Mouse (Mus musculus) cerebellum, postnatal 4 days (tissue): Measurements from ENCODE around the gene Spata2.

Experiments
- DNase-seq, 2 experiments: peaks; one replicate each; pipeline ENCODE4 v3.0.0; 2022; ENCODE audit warnings: low spot score in 2 of 2, mixed read lengths in 1 of 2

Gene Spata2

GRCm38 (mm10) chr2:167483081-167483826 is 9.4 kb downstream of the Spata2 start:
- DNase-seq = no peak

GRCm38 (mm10) chr2:167482681-167483080 is 10.0 kb downstream of the Spata2 start:
- DNase-seq = no peak

GRCm38 (mm10) chr2:167479501-167479900 is 13.2 kb downstream of the Spata2 start:
- DNase-seq = no peak

- DNase-seq = no peak
These were observed 14.6 kb downstream of the Spata2 start for GRCm38 (mm10) chr2:167478128-167478527.

- no peak for DNase-seq
These were observed 15.9 kb downstream of the Spata2 start for GRCm38 (mm10) chr2:167476762-167477161.

GRCm38 (mm10) chr2:167476200-167476688 is 16.4 kb downstream of the Spata2 start:
- DNase-seq = peak; percentile 57 to 89

GRCm38 (mm10) chr2:167475596-167475995 is 17.1 kb downstream of the Spata2 start:
- DNase-seq = no peak

- no peak for DNase-seq
These were observed 18.5 kb downstream of the Spata2 start for GRCm38 (mm10) chr2:167474218-167474617.

- peak in 1 of 2 experiments; percentile 57 for DNase-seq
These were observed 21.1 kb downstream of the Spata2 start for GRCm38 (mm10) chr2:167471585-167471984.

GRCm38 (mm10) chr2:167470611-167471010 is 22.1 kb downstream of the Spata2 start:
- no peak for DNase-seq

- DNase-seq = no peak
These were observed 24.2 kb downstream of the Spata2 start for GRCm38 (mm10) chr2:167468444-167468843.

GRCm38 (mm10) chr2:167467214-167467613 is 25.5 kb downstream of the Spata2 start:
- DNase-seq = no peak

GRCm38 (mm10) chr2:167465951-167466350 is 26.7 kb downstream of the Spata2 start:
- DNase-seq = no peak

GRCm38 (mm10) chr2:167463802-167464201 is 28.9 kb downstream of the Spata2 start:
- DNase-seq = no peak

- no peak for DNase-seq
These were observed 29.7 kb downstream of the Spata2 start for GRCm38 (mm10) chr2:167462954-167463353.

GRCm38 (mm10) chr2:167459071-167459865 is 33.4 kb downstream of the Spata2 start:
- no peak for DNase-seq

- DNase-seq = no peak
These were observed 34.1 kb downstream of the Spata2 start for GRCm38 (mm10) chr2:167458548-167458947.

GRCm38 (mm10) chr2:167457213-167457612 is 35.5 kb downstream of the Spata2 start:
- no peak for DNase-seq

- DNase-seq = no peak
These were observed 36.2 kb downstream of the Spata2 start for GRCm38 (mm10) chr2:167456361-167457020.

GRCm38 (mm10) chr2:167453814-167454213 is 38.9 kb downstream of the Spata2 start:
- no peak for DNase-seq

GRCm38 (mm10) chr2:167450647-167451046 is 42.0 kb downstream of the Spata2 start:
- no peak for DNase-seq
